ENCODE assay signal across 8 mouse cellular contexts in the genomic region with DNA sequence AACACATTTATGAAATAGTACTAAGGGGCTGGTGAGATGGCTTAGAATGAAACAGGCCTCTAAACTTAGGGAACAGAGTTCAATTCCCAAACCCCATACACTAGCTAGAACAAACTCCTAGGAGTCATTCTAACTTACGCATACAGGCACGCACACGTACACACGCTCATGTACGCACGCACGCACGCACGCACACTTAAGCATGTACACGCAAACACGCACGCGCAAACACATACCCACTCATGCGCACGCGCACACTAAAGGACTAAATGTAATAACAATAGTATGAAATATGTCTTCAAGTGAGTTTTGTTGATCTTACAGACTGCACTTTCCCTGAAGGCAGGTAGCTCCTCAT.
DNase-seq lines count a peak whose midpoint lies in the region; ATAC-seq and TF ChIP-seq lines count a peak whose summit lies in the region.

No protein-coding gene starts in this region.

- no peak for TF ChIP-seq EP300 in liver, embryonic 14.5 days (IDR thresholded peaks at IDR 0.05; ENCODE audit: low read depth)
- no peak for TF ChIP-seq EP300 in stomach, postnatal 0 days (optimal IDR thresholded peaks at IDR 0.05)

- H3K4me2 ChIP-seq in forebrain, postnatal 0 days (ENCODE audit: low read depth) = 0 out of 2 replicates have a peak overlapping the region, but pooled peaks have one; percentile 45
- H3K4me2 ChIP-seq in liver, embryonic 14.5 days (ENCODE audit: low read depth) = peak overlapping the region; percentile 75
- peak overlapping the region; percentile 55 for H3K4me2 ChIP-seq in stomach, postnatal 0 days (replicated peaks; ENCODE audit: low read depth)

- H3K9me3 ChIP-seq in forebrain, postnatal 0 days (ENCODE audit: low read length) = no peaks in the 10 kb centered on the region
- no peaks in the 10 kb centered on the region for H3K9me3 ChIP-seq in liver, embryonic 14.5 days (ENCODE audit: control insufficient read depth, low read length)
- H3K9me3 ChIP-seq in stomach, postnatal 0 days (ENCODE audit: control insufficient read depth, low read length) = no peaks in the 10 kb centered on the region

- no peaks in the 10 kb centered on the region for H3K27me3 ChIP-seq in testis, adult 2 months (ENCODE audit: control insufficient read depth, insufficient read depth, low read length)
- H3K27me3 ChIP-seq in forebrain, postnatal 0 days (ENCODE audit: insufficient read depth, low read length) = no peaks in the 10 kb centered on the region
- no peaks in the 10 kb centered on the region for H3K27me3 ChIP-seq in liver, embryonic 14.5 days (ENCODE audit: control insufficient read depth, insufficient read depth, low read length)
- no peaks in the 10 kb centered on the region for H3K27me3 ChIP-seq in stomach, postnatal 0 days (ENCODE audit: control insufficient read depth, insufficient read depth, low read length)

- no peak overlapping the region for H3K9ac ChIP-seq in forebrain, postnatal 0 days
- no peak overlapping the region for H3K9ac ChIP-seq in liver, embryonic 14.5 days (replicated peaks)
- no peak overlapping the region for H3K9ac ChIP-seq in stomach, postnatal 0 days (ENCODE audit: low read length)

- H3K4me1 ChIP-seq in testis, adult 2 months (ENCODE audit: control insufficient read depth, insufficient read depth, low read length) = peaks cover 3% of the 10 kb centered on the region
- H3K4me1 ChIP-seq in forebrain, postnatal 0 days (ENCODE audit: insufficient read depth) = no peaks in the 10 kb centered on the region
- no peaks in the 10 kb centered on the region; a peak in 2 of 4 replicates for H3K4me1 ChIP-seq in liver, embryonic 14.5 days (replicated peaks; ENCODE audit: control insufficient read depth in 2 of 2, insufficient read depth in 2 of 2, low read length in 1 of 2)
- H3K4me1 ChIP-seq in stomach, postnatal 0 days (replicated peaks; ENCODE audit: control insufficient read depth, insufficient read depth) = no peaks in the 10 kb centered on the region

- peak; percentile 19; the same call in 1 of the 2 replicates for TF ChIP-seq CTCF in testis, adult 2 months (IDR thresholded peaks at IDR 0.05; ENCODE audit: control insufficient read depth, insufficient read depth, insufficient replicate concordance, low read depth, low read length)
- no peak for TF ChIP-seq CTCF in forebrain, postnatal 0 days (IDR thresholded peaks at IDR 0.05; ENCODE audit: low read depth)
- no peak for TF ChIP-seq CTCF in liver, embryonic 14.5 days (IDR thresholded peaks at IDR 0.05; ENCODE audit: low read depth)
- TF ChIP-seq CTCF in stomach, postnatal 0 days (IDR thresholded peaks at IDR 0.05; ENCODE audit: low read depth) = no peak

- DNase-seq in testis, postnatal 14 days (ENCODE audit: low spot score) = no peak
- no peak for DNase-seq in forebrain, postnatal 0 days
- DNase-seq in liver, embryonic 14.5 days (ENCODE audit: low read depth in 3 of 3, low spot score in 3 of 3) = no peak
- no peak for DNase-seq in stomach, postnatal 0 days (ENCODE audit: low spot score)
- no peak for DNase-seq in layer of hippocampus, adult 18-20 months (ENCODE audit: low spot score in 2 of 2)
- no peak for DNase-seq in gastrocnemius, adult 8-10 months (ENCODE audit: low spot score in 2 of 2)
- DNase-seq in gastrocnemius, postnatal 10 days = no peak

- peak overlapping the region; percentile 93 for H3K27ac ChIP-seq in testis, adult 2 months (ENCODE audit: control insufficient read depth, insufficient read depth, low read depth, low read length)
- H3K27ac ChIP-seq in forebrain, postnatal 0 days (ENCODE audit: low read depth, low read length) = no peak overlapping the region
- no peak overlapping the region for H3K27ac ChIP-seq in liver, embryonic 14.5 days
- no peak overlapping the region for H3K27ac ChIP-seq in stomach, postnatal 0 days (replicated peaks)

- no peak; the same call in 1 of the 2 replicates for TF ChIP-seq POLR2A in testis, adult 2 months (IDR thresholded peaks at IDR 0.05; ENCODE audit: control insufficient read depth, low read depth, low read length)

- 88% methylated on average over 16 of the region's 16 CpGs for WGBS in forebrain, postnatal 0 days
- WGBS in liver, embryonic 14.5 days (ENCODE audit: insufficient replicate concordance) = 80% methylated on average over 16 of the region's 16 CpGs
- 82% methylated on average over 16 of the region's 16 CpGs for WGBS in stomach, postnatal 0 days

- no peaks in the 10 kb centered on the region for H3K36me3 ChIP-seq in testis, adult 2 months (ENCODE audit: control insufficient read depth, insufficient read depth, low read length)
- H3K36me3 ChIP-seq in forebrain, postnatal 0 days (ENCODE audit: insufficient read depth) = no peaks in the 10 kb centered on the region
- H3K36me3 ChIP-seq in liver, embryonic 14.5 days (replicated peaks; ENCODE audit: control insufficient read depth, insufficient read depth, low read depth) = no peaks in the 10 kb centered on the region
- no peaks in the 10 kb centered on the region for H3K36me3 ChIP-seq in stomach, postnatal 0 days (ENCODE audit: control insufficient read depth, insufficient read depth, low read length)

- H3K4me3 ChIP-seq in testis, adult 2 months (ENCODE audit: control insufficient read depth, low read depth, low read length) = peak overlapping the region; percentile 91
- peak overlapping the region; percentile 33; the same call in 1 of the 2 replicates for H3K4me3 ChIP-seq in forebrain, postnatal 0 days (ENCODE audit: low read depth, low read length)
- H3K4me3 ChIP-seq in liver, embryonic 14.5 days (ENCODE audit: insufficient read depth in 1 of 2, low read depth in 2 of 2, low read length in 2 of 2) = peak overlapping the region in 1 of 2 experiments; percentile 59; a peak in 2 of 4 replicates
- H3K4me3 ChIP-seq in stomach, postnatal 0 days (ENCODE audit: low read depth, low read length) = no peak overlapping the region

- no peak for ATAC-seq in forebrain, postnatal 0 days
- peak; percentile 50; the same call in 1 of the 2 replicates for ATAC-seq in liver, embryonic 14.5 days (ENCODE audit: insufficient read depth)
- peak; percentile 58; the same call in 1 of the 2 replicates for ATAC-seq in stomach, postnatal 0 days (ENCODE audit: low FRiP score, low TSS enrichment)
